Mouse (Mus musculus): ENCODE measurements around the gene Ensa. TPM values are rescaled to one million over a fixed set of nuclear protein-coding genes. Genes with fewer than 3 reads are reported as not detected.
A peak's percentile ranks its signal among the peaks of the same experiment; 100 is the strongest.
"Not testable (repeated sequence)": the region's sequence is repeated elsewhere in the genome, so short reads cannot be mapped to it uniquely, and the experiment has no call there.

The Ensa gene
- 10 to 100 TPM; 74.3 to 79.9 TPM for total RNA-seq (2021)
- long read RNA-seq, experiment 1, transcript Ensa-202 (4 exons, 1,130 nt): minor isoform, 13 of 144 reads
- long read RNA-seq, experiment 1, transcript Ensa-201 (3 exons, 3,845 nt): major isoform, 119 of 144 reads
- long read RNA-seq, experiment 1, partial matches to known transcripts: 8 of 144 reads
- long read RNA-seq, experiment 1, other reads (novel, unspliced or antisense): 4 of 144 reads
- long read RNA-seq, experiment 2, transcript Ensa-202 (4 exons, 1,130 nt): minor isoform, 12 of 150 reads
- long read RNA-seq, experiment 2, transcript Ensa-201 (3 exons, 3,845 nt): major isoform, 118 of 150 reads
- long read RNA-seq, experiment 2, partial matches to known transcripts: 0 of 150 reads
- long read RNA-seq, experiment 2, other reads (novel, unspliced or antisense): 20 of 150 reads

- DNase-seq (ENCODE audit: low spot score in 2 of 2): peak; percentile 92 to 95
Measured at GRCm38 (mm10) chr3:95624628-95625503, at the start of gene Ensa. TSS of gene Ensa (plus strand) at chr3:95624993.

GRCm38 (mm10) chr3:95587754-95588603 is 36.8 kb upstream of the Ensa start:
- DNase-seq (ENCODE audit: low spot score in 2 of 2): no peak

GRCm38 (mm10) chr3:95588604-95589086 is 36.1 kb upstream of the Ensa start, which contains the start of gene Golph3l:
TSS of gene Golph3l (plus strand) at chr3:95588934.
- DNase-seq (ENCODE audit: low spot score in 2 of 2): peak; percentile 74 to 88

GRCm38 (mm10) chr3:95598734-95599133 is 26.1 kb upstream of the Ensa start:
- DNase-seq (ENCODE audit: low spot score in 2 of 2): no peak

GRCm38 (mm10) chr3:95601287-95601686 is 23.5 kb upstream of the Ensa start:
- no peak for DNase-seq (ENCODE audit: low spot score in 2 of 2)

- DNase-seq (ENCODE audit: low spot score in 2 of 2): no peak
Measured at GRCm38 (mm10) chr3:95606096-95606495, 18.7 kb upstream of the Ensa start.

GRCm38 (mm10) chr3:95609195-95609594 is 15.6 kb upstream of the Ensa start:
- DNase-seq (ENCODE audit: low spot score in 2 of 2): no peak

GRCm38 (mm10) chr3:95613996-95614395 is 10.8 kb upstream of the Ensa start:
- DNase-seq (ENCODE audit: low spot score in 2 of 2): no peak

GRCm38 (mm10) chr3:95618511-95618910 is 6.3 kb upstream of the Ensa start:
- no peak for DNase-seq (ENCODE audit: low spot score in 2 of 2)

- DNase-seq (ENCODE audit: low spot score in 2 of 2): no peak
Measured at GRCm38 (mm10) chr3:95621241-95621640, 3.6 kb upstream of the Ensa start.

- peak in 1 of 2 experiments; percentile 23 for DNase-seq (ENCODE audit: low spot score in 2 of 2)
Measured at GRCm38 (mm10) chr3:95622421-95622820, 2.4 kb upstream of the Ensa start.

- DNase-seq (ENCODE audit: low spot score in 2 of 2): no peak
Measured at GRCm38 (mm10) chr3:95623551-95623950, 1.2 kb upstream of the Ensa start.

GRCm38 (mm10) chr3:95623991-95624515 is 740 bp upstream of the Ensa start:
- DNase-seq (ENCODE audit: low spot score in 2 of 2): not testable (repeated sequence)

GRCm38 (mm10) chr3:95627763-95628162 is 3.0 kb downstream of the Ensa start:
- DNase-seq (ENCODE audit: low spot score in 2 of 2): no peak

- DNase-seq (ENCODE audit: low spot score in 2 of 2): no peak
Measured at GRCm38 (mm10) chr3:95629755-95630154, 5.0 kb downstream of the Ensa start.

GRCm38 (mm10) chr3:95630856-95631255 is 6.1 kb downstream of the Ensa start:
- no peak for DNase-seq (ENCODE audit: low spot score in 2 of 2)

- no peak for DNase-seq (ENCODE audit: low spot score in 2 of 2)
Measured at GRCm38 (mm10) chr3:95631304-95631703, 6.5 kb downstream of the Ensa start.

GRCm38 (mm10) chr3:95632648-95633588 is 8.1 kb downstream of the Ensa start:
- DNase-seq (ENCODE audit: low spot score in 2 of 2): no peak

- no peak for DNase-seq (ENCODE audit: low spot score in 2 of 2)
Measured at GRCm38 (mm10) chr3:95635636-95636035, 10.8 kb downstream of the Ensa start.
